Mouse (Mus musculus) small intestine, adult 2 months (tissue): ENCODE results near the gene Gfral. TPM values are rescaled to one million over a fixed set of nuclear protein-coding genes. Genes with fewer than 3 reads are reported as not detected.

Experiments
- H3K27ac ChIP-seq: fragments of 200-500 bp; 2 replicates; pipeline ENCODE4 v1.5.1; 2012; ENCODE audit warnings: low read depth, low read length, control low read depth, inconsistent platforms; ENCODE audit not compliant: insufficient read depth
- H3K27me3 ChIP-seq: fragments of 200-500 bp; 2 replicates; pipeline ENCODE4 v1.6.1; 2012; ENCODE audit warnings: mild to moderate bottlenecking, moderate library complexity, low read length, inconsistent platforms; ENCODE audit not compliant: control insufficient read depth, insufficient read depth
- H3K36me3 ChIP-seq: fragments of 200-500 bp; 2 replicates; pipeline ENCODE4 v1.6.1; 2012; ENCODE audit warnings: mild to moderate bottlenecking, low read length, control low read depth, inconsistent platforms; ENCODE audit not compliant: control insufficient read depth, insufficient read depth
- H3K4me1 ChIP-seq: fragments of 200-500 bp; 2 replicates; pipeline ENCODE4 v1.6.1; 2012; ENCODE audit warnings: low read length, inconsistent platforms, mixed read lengths; ENCODE audit not compliant: control insufficient read depth, insufficient read depth, insufficient read length
- H3K4me3 ChIP-seq: fragments of 200-500 bp; 2 replicates; pipeline ENCODE4 v1.5.1; 2012; ENCODE audit warnings: low read depth, mild to moderate bottlenecking, control low read depth, inconsistent platforms, low read length, moderate library complexity
- CTCF ChIP-seq: fragments of 200-500 bp; IDR thresholded peaks from 2 replicates; pipeline ENCODE4 v1.5.1; 2012; ENCODE audit warnings: low read depth, mild to moderate bottlenecking, control low read depth, inconsistent platforms, low read length, moderate library complexity, mixed read lengths; ENCODE audit not compliant: insufficient replicate concordance, insufficient read length; ENCODE audit errors: extremely low read depth
- POLR2A ChIP-seq: fragments of 200-500 bp; IDR thresholded peaks from 2 replicates; pipeline ENCODE4 v1.6.1; 2012; ENCODE audit warnings: low read depth, mild to moderate bottlenecking, control low read depth, inconsistent platforms, low read length, moderate library complexity
- WGBS: fragments of 180-500 bp; shearing (Covaris S2); methylation state at CpG from one replicate; pipeline ENCODE4 v1.1.7; 2018; 5-methylcytosine and 5-hydroxymethylcytosine counted together
- polyA plus RNA-seq: library from polyadenylated mRNA; depleted of rRNA; stranded (reverse); fragments of >200 nt; gene quantifications from 2 replicates; pipeline ENCODE4 v1.2.3, GENCODE M21; 2012

The Gfral gene
- polyA plus RNA-seq, 1 experiment, result not detected

- 70% methylated on average over 5 of the region's 5 CpGs for WGBS
- Histone ChIP-seq H3K27me3 (no peaks in the 10 kb centered on the region), H3K27ac (no peak overlapping the region), H3K36me3 (no peaks in the 10 kb centered on the region), H3K4me3 (no peak overlapping the region), H3K4me1 (no peaks in the 10 kb centered on the region)
- TF ChIP-seq POLR2A (no peak), CTCF (no peak)
These were observed 40.7 kb downstream of the Gfral start for GRCm38 (mm10) chr9:76172686-76173295.

DNA sequence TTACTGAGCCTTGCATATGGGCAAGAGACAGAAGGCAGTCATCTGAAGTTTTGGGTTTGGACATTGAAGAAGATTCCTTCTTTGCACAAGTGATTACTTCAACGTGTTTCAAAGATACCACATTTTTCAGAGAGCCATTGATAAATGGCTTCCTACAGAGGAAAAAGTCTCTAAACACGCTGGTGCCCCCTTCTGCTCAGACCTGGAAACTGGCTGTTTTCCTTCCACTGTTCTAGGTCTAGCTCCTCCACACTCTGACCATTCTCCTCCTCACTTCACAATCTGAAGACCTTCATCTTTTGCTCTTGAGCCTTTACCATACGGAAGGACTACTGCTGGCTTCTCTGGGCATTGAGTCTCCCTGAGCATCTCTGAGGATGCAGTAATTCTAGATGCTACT lies 45.1 kb downstream of the Gfral start:
- Histone ChIP-seq H3K4me3 (no peak overlapping the region), H3K4me1 (no peaks in the 10 kb centered on the region), H3K27ac (no peak overlapping the region), H3K36me3 (no peaks in the 10 kb centered on the region), H3K27me3 (no peaks in the 10 kb centered on the region)
- TF ChIP-seq POLR2A (no peak), CTCF (no peak)
- WGBS, result 39% methylated on average over 3 of the region's 3 CpGs

- Histone ChIP-seq H3K27me3 (no peaks in the 10 kb centered on the region), H3K36me3 (no peaks in the 10 kb centered on the region), H3K4me1 (no peaks in the 10 kb centered on the region), H3K27ac (no peak overlapping the region), H3K4me3 (no peak overlapping the region)
- WGBS, result 61% methylated on average over 8 of the region's 8 CpGs
- TF ChIP-seq CTCF (no peak), POLR2A (no peak)
These were observed 51.0 kb downstream of the Gfral start for GRCm38 (mm10) chr9:76162446-76162845.

- Histone ChIP-seq H3K4me1 (no peaks in the 10 kb centered on the region), H3K27me3 (no peaks in the 10 kb centered on the region), H3K27ac (no peak overlapping the region), H3K4me3 (no peak overlapping the region), H3K36me3 (no peaks in the 10 kb centered on the region)
- TF ChIP-seq POLR2A (no peak), CTCF (no peak)
- 64% methylated on average over 3 of the region's 3 CpGs for WGBS
These were observed 67.9 kb downstream of the Gfral start for GRCm38 (mm10) chr9:76145593-76145992.

DNA sequence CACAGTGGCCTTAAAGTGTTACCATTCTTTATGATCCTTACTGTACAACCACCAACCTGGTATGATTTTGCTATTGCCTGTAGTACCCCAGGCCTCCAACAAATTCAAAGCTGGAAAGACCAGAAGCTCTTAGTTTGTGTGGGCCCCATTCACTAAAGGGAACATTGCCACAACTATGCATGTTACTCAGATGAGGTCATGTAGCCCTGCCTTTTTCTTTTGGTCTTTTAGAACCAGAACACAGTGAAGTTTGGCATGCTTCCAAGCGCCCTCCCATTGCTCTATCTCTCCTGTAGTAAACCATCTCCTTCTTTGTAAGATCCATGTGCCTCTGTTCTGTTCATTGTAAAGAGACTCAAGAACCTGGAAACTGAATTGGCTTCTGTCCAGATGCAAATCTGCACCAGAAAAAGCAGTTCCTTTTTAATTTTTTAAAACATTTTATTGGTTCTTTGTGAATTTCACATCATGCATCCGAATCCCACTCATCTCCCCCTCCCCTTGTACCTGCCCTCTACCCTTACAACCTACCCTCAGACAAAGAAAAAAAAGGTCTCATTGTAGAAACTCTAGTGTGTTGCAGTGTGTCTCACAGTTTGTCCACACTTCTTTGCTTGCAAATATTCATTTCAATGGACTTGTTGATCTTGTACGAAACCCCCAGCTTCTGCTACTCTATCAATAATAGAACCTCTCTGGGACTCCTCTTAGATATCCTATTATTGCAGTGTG lies 74.9 kb downstream of the Gfral start:
- no peaks in the 10 kb centered on the region for H3K27me3 ChIP-seq
- TF ChIP-seq CTCF, result no peak
- TF ChIP-seq POLR2A, result no peak
- no peaks in the 10 kb centered on the region for H3K36me3 ChIP-seq
- H3K27ac ChIP-seq, result no peak overlapping the region
- WGBS, result 63% methylated on average over 3 of the region's 3 CpGs
- H3K4me3 ChIP-seq, result no peak overlapping the region
- H3K4me1 ChIP-seq, result no peaks in the 10 kb centered on the region

DNA sequence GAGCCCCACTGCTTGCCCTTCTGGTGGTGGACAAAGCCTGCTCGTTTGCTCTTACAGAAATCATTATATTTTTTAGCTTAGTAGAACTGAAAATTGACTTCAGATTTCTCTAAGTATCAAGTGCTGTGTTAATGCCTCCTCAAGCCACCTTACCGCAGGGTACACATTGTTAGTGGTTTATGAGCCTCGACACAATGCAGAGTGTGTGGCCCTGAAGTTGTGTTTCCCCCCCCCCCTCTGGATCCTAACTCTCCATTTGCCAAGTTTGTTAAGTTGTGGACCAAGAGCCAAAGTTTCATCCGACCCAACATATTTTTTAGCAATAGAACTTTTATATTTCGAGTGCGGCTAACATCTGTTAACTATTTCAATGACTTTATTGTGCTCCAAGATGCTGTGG lies 79.4 kb downstream of the Gfral start:
- 82% methylated on average over 6 of the region's 6 CpGs for WGBS
- no peaks in the 10 kb centered on the region for H3K4me1 ChIP-seq
- TF ChIP-seq POLR2A, result no peak
- TF ChIP-seq CTCF, result no peak
- H3K4me3 ChIP-seq, result no peak overlapping the region
- H3K27me3 ChIP-seq, result no peaks in the 10 kb centered on the region
- H3K36me3 ChIP-seq, result no peaks in the 10 kb centered on the region
- no peak overlapping the region for H3K27ac ChIP-seq

DNA sequence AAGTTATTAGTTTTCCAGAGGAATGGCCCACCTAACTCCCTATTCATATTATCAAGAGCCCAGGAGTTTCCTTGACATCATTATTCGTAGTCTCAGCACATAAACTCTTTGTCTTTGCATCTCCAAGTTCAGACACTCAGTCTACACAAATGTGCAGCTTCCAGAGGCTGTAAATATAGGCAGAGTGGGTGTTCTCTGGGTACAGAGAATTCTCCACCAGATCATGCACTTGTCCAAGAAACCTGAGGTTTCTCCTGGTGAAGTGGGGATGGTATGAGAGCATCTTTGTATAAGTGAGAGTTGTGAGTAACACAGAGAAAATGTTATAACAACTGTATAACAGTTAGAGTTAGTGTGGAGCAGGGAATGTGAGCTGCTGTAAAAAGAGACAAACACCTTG lies 84.1 kb downstream of the Gfral start:
- Histone ChIP-seq H3K4me1 (no peaks in the 10 kb centered on the region), H3K27ac (no peak overlapping the region), H3K4me3 (no peak overlapping the region), H3K27me3 (no peaks in the 10 kb centered on the region), H3K36me3 (no peaks in the 10 kb centered on the region)
- TF ChIP-seq CTCF (no peak), POLR2A (no peak)
- 52% methylated on average over 1 of the region's 1 CpGs for WGBS
